16 mouse cellular contexts compared by ENCODE assay signal in genomic region chr5:110948476-110949399, GRCm38 (mm10).
DNase-seq lines count a peak whose midpoint lies in the region; ATAC-seq and TF ChIP-seq lines count a peak whose summit lies in the region.
"Had no signal": no experiment of that assay in that cellular context is flagged by ENCODE, and none has a peak within 500 bp of the region (broad histone marks: within the 10 kb centered on the region; RNA-seq: fewer than 3 reads in every experiment).

No protein-coding gene starts in this region.

- no peaks in the 10 kb centered on the region for H3K36me3 ChIP-seq in heart, embryonic 13.5 days
- no peaks in the 10 kb centered on the region for H3K36me3 ChIP-seq in forebrain, embryonic 15.5 days
- H3K36me3 ChIP-seq in midbrain, embryonic 12.5 days: no peaks in the 10 kb centered on the region
- H3K36me3 ChIP-seq: liver, embryonic 15.5 days; stomach, embryonic 15.5 days had no signal

- WGBS in heart, embryonic 13.5 days: 38% methylated on average over 12 of the region's 12 CpGs
- 34% methylated on average over 12 of the region's 12 CpGs for WGBS in forebrain, embryonic 15.5 days
- 76% methylated on average over 12 of the region's 12 CpGs for WGBS in midbrain, embryonic 12.5 days

- peaks cover 19% of the 10 kb centered on the region for H3K4me1 ChIP-seq in heart, embryonic 13.5 days
- peaks cover 17% of the 10 kb centered on the region for H3K4me1 ChIP-seq in forebrain, embryonic 15.5 days
- peaks cover 6% of the 10 kb centered on the region; the same call in 1 of the 2 replicates for H3K4me1 ChIP-seq in midbrain, embryonic 12.5 days
- H3K4me1 ChIP-seq: limb, embryonic 13.5 days; liver, embryonic 15.5 days; stomach, embryonic 15.5 days had no signal

- DNase-seq in heart, adult 8-10 months (ENCODE audit: low spot score): no peak
- peak; percentile 12 for DNase-seq in Patski (ENCODE audit: low read depth, low spot score)
- DNase-seq in urinary bladder, adult 2 months (ENCODE audit: low spot score): no peak
- DNase-seq in right cerebral cortex, postnatal 14 days: no peak
- DNase-seq in ovary, postnatal 36 days (ENCODE audit: low spot score): no peak
- DNase-seq: adrenal gland, adult 2 months; cerebellum, adult 8-10 months; kidney, postnatal 14 days; thymus, postnatal 25 days had no signal

- no peak for ATAC-seq in heart, embryonic 13.5 days (ENCODE audit: extremely low read depth, insufficient number of reproducible peaks, low FRiP score, low TSS enrichment)
- ATAC-seq in Patski: peak; percentile 65
- peak; percentile 46 for ATAC-seq in forebrain, embryonic 15.5 days (replicated peaks)
- no peak for ATAC-seq in midbrain, embryonic 12.5 days (ENCODE audit: low FRiP score, low read depth)
- ATAC-seq: inflammation-experienced regulatory T-cells, adult 6 months had no signal

- in situ Hi-C loops in Patski (cut with MboI; ENCODE audit: low pct_unique_long_range_greater_than_20kb): no loop called here

- H3K9me3 ChIP-seq in heart, embryonic 13.5 days: no peaks in the 10 kb centered on the region
- no peaks in the 10 kb centered on the region for H3K9me3 ChIP-seq in forebrain, embryonic 15.5 days
- H3K9me3 ChIP-seq in midbrain, embryonic 12.5 days: no peaks in the 10 kb centered on the region
- H3K9me3 ChIP-seq: limb, embryonic 13.5 days; liver, embryonic 15.5 days; stomach, embryonic 15.5 days had no signal

- no peak overlapping the region for H3K4me3 ChIP-seq in heart, embryonic 13.5 days
- H3K4me3 ChIP-seq in forebrain, embryonic 15.5 days: no peak overlapping the region
- H3K4me3 ChIP-seq in midbrain, embryonic 12.5 days: no peak overlapping the region
- H3K4me3 ChIP-seq: limb, embryonic 13.5 days; liver, embryonic 15.5 days; stomach, embryonic 15.5 days had no signal

- CTCF ChIA-PET in Patski (lab: Charles Lee): interaction anchor here (0.9 to 1.7 kb wide), 4 partner anchors 10 to 260 kb away, joined by 3 to 5 read pairs (median 4); no protein-coding TSS in a partner anchor

- peaks cover 21% of the 10 kb centered on the region for H3K27me3 ChIP-seq in heart, embryonic 13.5 days (replicated peaks)
- H3K27me3 ChIP-seq in Patski: no peaks in the 10 kb centered on the region
- no peaks in the 10 kb centered on the region for H3K27me3 ChIP-seq in forebrain, embryonic 15.5 days
- no peaks in the 10 kb centered on the region for H3K27me3 ChIP-seq in midbrain, embryonic 12.5 days
- H3K27me3 ChIP-seq: limb, embryonic 13.5 days; liver, embryonic 15.5 days; stomach, embryonic 15.5 days had no signal

- peak overlapping the region; percentile 21; the same call in 1 of the 2 replicates for H3K27ac ChIP-seq in heart, embryonic 13.5 days (replicated peaks)
- peak overlapping the region; percentile 86 for H3K27ac ChIP-seq in forebrain, embryonic 15.5 days (replicated peaks)
- peak overlapping the region; percentile 52; the same call in 1 of the 2 replicates for H3K27ac ChIP-seq in midbrain, embryonic 12.5 days (replicated peaks)
- H3K27ac ChIP-seq: limb, embryonic 13.5 days; liver, embryonic 15.5 days; stomach, embryonic 15.5 days had no signal

- peak overlapping the region; percentile 38; the same call in 1 of the 2 replicates for H3K4me2 ChIP-seq in heart, embryonic 13.5 days
- no peak overlapping the region for H3K4me2 ChIP-seq in forebrain, embryonic 15.5 days (replicated peaks)
- no peak overlapping the region for H3K4me2 ChIP-seq in midbrain, embryonic 12.5 days (replicated peaks)
- H3K4me2 ChIP-seq: limb, embryonic 13.5 days; liver, embryonic 15.5 days; stomach, embryonic 15.5 days had no signal

- TF ChIP-seq CTCF in Patski (IDR thresholded peaks at IDR 0.05): no peak

- 0 out of 2 replicates have a peak overlapping the region, but pooled peaks have one; percentile 12 for H3K9ac ChIP-seq in heart, embryonic 13.5 days
- H3K9ac ChIP-seq in forebrain, embryonic 15.5 days (replicated peaks): no peak overlapping the region
- H3K9ac ChIP-seq in midbrain, embryonic 12.5 days (replicated peaks): no peak overlapping the region
- H3K9ac ChIP-seq: limb, embryonic 13.5 days; liver, embryonic 15.5 days; stomach, embryonic 15.5 days had no signal

- POLR2A ChIA-PET in Patski (lab: Charles Lee): no interaction called here

Comparison
In these comparisons a context has a peak if more than half of its experiments do, and no peak if none do; other contexts are left out.
1. ATAC-seq: peak in Patski (single experiment) and forebrain, embryonic 15.5 days (single experiment); none in heart, embryonic 13.5 days (single experiment) and midbrain, embryonic 12.5 days (single experiment).
2. H3K27ac ChIP-seq: peak in every context shown above with its lines; median percentile 86 in forebrain, embryonic 15.5 days; 52 in midbrain, embryonic 12.5 days; 21 in heart, embryonic 13.5 days.